Mouse (Mus musculus) megakaryocyte, embryonic 14.5 days (primary cell): ENCODE data around the gene Siah1a.

ENCODE experiments used
- FLI1 ChIP-seq: IDR thresholded peaks from 2 replicates; pipeline ENCODE4 v1.6.1; 2012; ENCODE audit warnings: low read length, inconsistent platforms, mixed read lengths
- GATA1 ChIP-seq: IDR thresholded peaks from 3 replicates; pipeline ENCODE4 v1.6.1; 2012; ENCODE audit warnings: mixed read lengths, low read length, inconsistent platforms, borderline replicate concordance

GRCm38 (mm10) chr8:86694011-86694410 is 51.7 kb downstream of the Siah1a start:
- TF ChIP-seq GATA1 (no peak), FLI1 (no peak)
